Comparison of ENCODE assay signal across 8 mouse cellular contexts in the genomic region with DNA sequence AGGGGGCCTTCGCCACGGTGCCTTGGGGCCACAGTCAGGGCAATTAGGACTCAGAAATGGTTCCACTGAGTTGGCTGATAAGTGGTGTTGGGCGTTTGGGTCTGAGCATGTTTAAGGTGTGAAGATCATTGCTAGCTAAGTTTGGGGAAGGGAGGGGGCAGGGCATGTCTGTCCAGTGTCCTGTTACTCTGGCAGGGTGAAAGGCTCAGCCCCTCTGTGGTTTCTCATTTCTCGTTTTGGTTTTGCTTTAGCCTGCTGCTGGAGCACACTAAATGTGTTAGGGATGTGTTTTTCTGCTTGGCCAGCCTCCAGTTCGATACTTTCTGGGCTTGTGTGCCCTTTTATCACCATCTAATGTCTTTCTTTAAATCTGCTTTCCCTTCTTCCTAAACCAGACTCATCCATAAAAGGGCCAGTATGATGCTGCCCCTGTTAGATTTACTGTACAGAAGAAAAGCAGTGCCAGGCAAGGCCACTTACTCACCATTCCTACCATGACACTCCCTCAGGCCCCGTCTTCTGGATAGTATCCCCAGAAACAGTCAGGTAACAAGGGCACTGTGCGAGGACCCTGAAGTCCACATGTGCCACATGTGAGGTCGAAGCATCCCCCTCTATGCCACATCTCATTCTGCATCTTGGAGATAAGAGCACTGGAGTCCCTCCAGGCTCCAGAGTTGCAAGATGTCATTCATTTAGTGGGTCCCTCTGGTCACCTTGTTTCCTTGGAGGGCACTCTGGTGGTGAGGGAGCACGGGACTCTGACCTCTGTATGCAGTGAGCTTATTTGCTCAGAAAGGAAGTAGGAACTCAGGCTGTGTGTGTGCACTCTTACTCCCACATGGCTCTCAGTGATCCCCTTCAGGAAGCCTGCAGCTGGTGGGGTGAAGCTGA. TPM values are rescaled to one million over a fixed set of nuclear protein-coding genes. Genes with fewer than 3 reads are reported as not detected.
DNase-seq lines count a peak whose midpoint lies in the region; ATAC-seq and TF ChIP-seq lines count a peak whose summit lies in the region.

No protein-coding gene starts in this region.

- TF ChIP-seq CTCF in embryonic fibroblast, embryonic 13.5 days (IDR thresholded peaks at IDR 0.05; ENCODE audit: borderline replicate concordance, insufficient read depth, low read length) = no peak

- H3K4me1 ChIP-seq in heart, embryonic 11.5 days (ENCODE audit: control insufficient read depth, insufficient read depth, low read length) = peaks cover 80% of the 10 kb centered on the region
- H3K4me1 ChIP-seq in embryonic fibroblast, embryonic 13.5 days (ENCODE audit: control insufficient read depth, insufficient read depth, low read length) = peaks cover 43% of the 10 kb centered on the region

- no peak overlapping the region for H3K4me3 ChIP-seq in heart, embryonic 11.5 days (ENCODE audit: low read depth, low read length)
- no peak overlapping the region for H3K4me3 ChIP-seq in embryonic fibroblast, embryonic 13.5 days (ENCODE audit: insufficient read depth, low read length)
- no peak overlapping the region for H3K4me3 ChIP-seq in macrophage (ENCODE audit: inconsistent target)

- H3K27ac ChIP-seq in heart, embryonic 11.5 days (ENCODE audit: low read depth, low read length) = peak overlapping the region; percentile 46; the same call in 1 of the 2 replicates
- peak overlapping the region; percentile 47 for H3K27ac ChIP-seq in embryonic fibroblast, embryonic 13.5 days (ENCODE audit: insufficient read depth, low read length)
- H3K27ac ChIP-seq in macrophage = peak overlapping the region; percentile 84

- no peak overlapping the region for H3K4me2 ChIP-seq in heart, embryonic 11.5 days

- H3K36me3 ChIP-seq in heart, embryonic 11.5 days (ENCODE audit: control insufficient read depth, insufficient read depth, low read length) = no peaks in the 10 kb centered on the region; the same call in 1 of the 2 replicates
- peaks cover 9% of the 10 kb centered on the region; the same call in 1 of the 2 replicates for H3K36me3 ChIP-seq in macrophage (ENCODE audit: inconsistent target)

- no peak overlapping the region for H3K9ac ChIP-seq in heart, embryonic 11.5 days (ENCODE audit: low read depth, low read length)

- no peak for DNase-seq in heart, postnatal 4 days
- peak; percentile 44 for DNase-seq in CD4-positive, CD25-positive, alpha-beta regulatory T cell, adult 2 months (ENCODE audit: low read depth, low spot score)
- DNase-seq in adrenal gland, postnatal 4 days (ENCODE audit: low spot score in 2 of 2) = no peak
- no peak for DNase-seq in adrenal gland, postnatal 25 days
- DNase-seq in urinary bladder, postnatal 4 days (ENCODE audit: low spot score in 2 of 2) = no peak

- H3K27me3 ChIP-seq in heart, embryonic 11.5 days (ENCODE audit: control insufficient read depth, insufficient read depth, low read length) = no peaks in the 10 kb centered on the region

- H3K79me2 ChIP-seq in macrophage (ENCODE audit: inconsistent target) = peaks cover 100% of the 10 kb centered on the region

- ATAC-seq in heart, embryonic 11.5 days (replicated peaks; ENCODE audit: insufficient number of reproducible peaks, low FRiP score, low TSS enrichment) = no peak

- 58% methylated on average over 9 of the region's 9 CpGs for WGBS in heart, embryonic 11.5 days (ENCODE audit: insufficient replicate concordance)
- 3% methylated on average over 9 of the region's 9 CpGs for WGBS in macrophage (ENCODE audit: missing documents)

- TF ChIP-seq POLR2A in embryonic fibroblast, embryonic 13.5 days (IDR thresholded peaks at IDR 0.05; ENCODE audit: low read depth, low read length) = no peak

- H3K9me3 ChIP-seq in heart, embryonic 11.5 days (replicated peaks; ENCODE audit: control insufficient read depth, low read length) = no peaks in the 10 kb centered on the region

RNA-seq across cellular contexts. Expression of a gene that starts 15.8 kb away (rescaled TPM):
- polyA plus RNA-seq in heart, embryonic 11.5 days (2014; fragmentation: Nextera tagmentation; extraction: Ambion mirVana) = 316 and 319 TPM in 2 replicates
- 100 to 1,000 TPM; 423 to 429 TPM for total RNA-seq in heart, postnatal 4 days (2021)
- 355 and 440 TPM in 2 replicates for polyA plus RNA-seq in embryonic fibroblast, embryonic 13.5 days (2011; ENCODE audit: insufficient read length, low read depth, missing spikeins)
- 100 to 1,000 TPM; 159 to 332 (median 238) TPM for total RNA-seq in macrophage (2018; cell fraction: chromatin; rRNA removed)
- 100 to 1,000 TPM; 379 to 591 (median 456) TPM for total RNA-seq in macrophage (2018; cell fraction: cytosol; rRNA removed)
- total RNA-seq in macrophage (2018; cell fraction: nucleus; rRNA removed) = 100 to 1,000 TPM; 176 to 252 (median 211) TPM
- 485 to 769 TPM (median 513 TPM) in 3 replicates for polyA plus RNA-seq in macrophage (2018)
- total RNA-seq in adrenal gland, postnatal 4 days (2021) = 100 to 1,000 TPM; 343 to 361 TPM
- 304 and 325 TPM in 2 replicates for total RNA-seq in adrenal gland, postnatal 25 days (2021)
